Mouse (Mus musculus) forebrain, embryonic 12.5 days (tissue): ENCODE results near the gene Pter. TPM values are rescaled to one million over a fixed set of nuclear protein-coding genes. Genes with fewer than 3 reads are reported as not detected.

ENCODE experiments used
- ATAC-seq: fragments of 200-750 bp; cut with Nextera tagmentation; 2 replicates; pipeline ENCODE4 v1.8.0; 2017; ENCODE audit warnings: moderate TSS enrichment; ENCODE audit not compliant: low FRiP score
- H3K27ac ChIP-seq: fragments of 300-500 bp; sonication (generic); 2 replicates; pipeline ENCODE4 v1.5.1; 2016; ENCODE audit warnings: mild to moderate bottlenecking
- H3K27me3 ChIP-seq: fragments of 300-500 bp; sonication (generic); 2 replicates; pipeline ENCODE4 v1.6.1; 2016; ENCODE audit warnings: mild to moderate bottlenecking
- H3K36me3 ChIP-seq: fragments of 300-500 bp; sonication (generic); replicated peaks from 2 replicates; pipeline ENCODE4 v1.6.1; 2016; ENCODE audit warnings: mild to moderate bottlenecking
- H3K4me1 ChIP-seq: fragments of 300-500 bp; sonication (generic); 2 replicates; pipeline ENCODE4 v1.6.1; 2016
- H3K4me2 ChIP-seq: fragments of 300-500 bp; sonication (generic); 2 replicates; pipeline ENCODE4 v1.6.1; 2016; ENCODE audit warnings: mild to moderate bottlenecking, moderate library complexity
- H3K4me3 ChIP-seq: fragments of 300-500 bp; sonication (generic); replicated peaks from 2 replicates; pipeline ENCODE4 v1.5.1; 2016; ENCODE audit warnings: mild to moderate bottlenecking
- H3K9ac ChIP-seq: fragments of 300-500 bp; sonication (generic); 2 replicates; pipeline ENCODE4 v1.6.1; 2016; ENCODE audit warnings: mild to moderate bottlenecking
- H3K9me3 ChIP-seq: fragments of 300-500 bp; sonication (generic); 2 replicates; pipeline ENCODE4 v1.6.1; 2016
- WGBS: fragments of 180-500 bp; shearing (Covaris S2); methylation state at CpG from one replicate; pipeline ENCODE4 v1.1.7; 2016; 5-methylcytosine and 5-hydroxymethylcytosine counted together
- polyA plus RNA-seq: library from polyadenylated mRNA; unstranded; fragments of >200 nt; fragmentation: Nextera tagmentation; extraction: Ambion mirVana; gene quantifications from 2 replicates; pipeline ENCODE4 v1.2.1, GENCODE M21; 2016

The Pter gene
- polyA plus RNA-seq, result 4.4 and 7.5 TPM in 2 replicates

DNA sequence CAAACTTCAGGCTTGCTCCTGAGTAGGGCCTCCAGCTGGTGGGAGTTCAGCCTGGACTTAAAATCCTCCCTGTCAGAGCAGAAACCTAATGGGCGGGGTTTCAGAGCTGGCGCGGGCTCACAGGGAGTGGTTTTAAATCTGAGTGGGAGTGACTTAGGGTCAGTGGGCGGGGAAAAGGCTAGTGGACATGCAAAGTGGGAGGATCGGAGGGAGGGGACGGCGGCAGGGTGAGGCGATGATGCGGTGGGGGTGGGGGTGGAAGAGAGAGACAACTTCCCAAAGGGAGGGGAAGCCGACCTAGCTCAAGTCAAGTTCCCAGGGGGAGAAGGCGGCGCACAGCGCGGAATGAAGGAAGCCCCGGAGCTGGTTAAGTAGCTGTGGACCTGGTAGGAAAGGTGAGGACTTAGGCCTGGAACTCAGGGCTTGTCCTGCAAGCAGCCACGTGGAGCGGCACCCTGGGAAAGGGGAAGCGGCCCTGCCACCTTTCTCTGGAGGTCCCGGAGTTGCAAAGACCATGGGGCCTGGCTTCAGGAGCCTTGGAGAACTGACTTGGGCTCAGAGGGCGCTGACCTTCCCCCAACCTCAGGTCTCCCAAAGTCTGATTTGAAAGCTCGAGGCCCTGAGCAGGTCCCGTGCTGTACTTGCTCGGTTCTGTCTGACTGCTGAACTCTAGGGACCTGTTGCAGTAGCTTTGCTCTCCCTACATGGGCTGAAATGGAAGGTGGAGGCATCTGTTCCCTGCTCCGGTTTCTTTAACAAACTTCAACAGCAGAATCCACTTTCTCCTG, at the start of gene Pter:
TSS of gene Pter (plus strand) at position 238 of the 788 bp plus-strand sequence.
- peak within 1 kb of the TSS; percentile 64 for H3K4me2 ChIP-seq
- peak; percentile 96 for ATAC-seq
- no peaks in the 10 kb centered on the region for H3K27me3 ChIP-seq
- no peak within 1 kb of the TSS for H3K27ac ChIP-seq
- no peaks in the 10 kb centered on the region for H3K36me3 ChIP-seq
- peak within 1 kb of the TSS; percentile 46 for H3K9ac ChIP-seq
- 1% methylated on average over 23 of the region's 24 CpGs for whole genome bisulfite sequencing
- H3K4me3 ChIP-seq, result peak within 1 kb of the TSS; percentile 42
- H3K9me3 ChIP-seq, result no peaks in the 10 kb centered on the region
- H3K4me1 ChIP-seq, result peaks cover 11% of the 10 kb centered on the region

GRCm38 (mm10) chr2:12874232-12874631, 49.6 kb upstream of the Pter start:
- Histone ChIP-seq H3K27ac (no peak overlapping the region), H3K4me2 (no peak overlapping the region), H3K9ac (no peak overlapping the region), H3K27me3 (no peaks in the 10 kb centered on the region), H3K9me3 (no peaks in the 10 kb centered on the region), H3K4me3 (no peak overlapping the region), H3K36me3 (no peaks in the 10 kb centered on the region), H3K4me1 (no peaks in the 10 kb centered on the region)
- ATAC-seq, result no peak
- 68% methylated on average over 1 of the region's 1 CpGs for WGBS

GRCm38 (mm10) chr2:12879492-12879891, 44.3 kb upstream of the Pter start:
- Histone ChIP-seq H3K36me3 (no peaks in the 10 kb centered on the region), H3K4me2 (no peak overlapping the region), H3K4me1 (no peaks in the 10 kb centered on the region), H3K27ac (no peak overlapping the region), H3K4me3 (no peak overlapping the region), H3K9me3 (no peaks in the 10 kb centered on the region), H3K27me3 (no peaks in the 10 kb centered on the region), H3K9ac (no peak overlapping the region)
- 89% methylated on average over 2 of the region's 2 CpGs for WGBS
- ATAC-seq, result no peak

DNA sequence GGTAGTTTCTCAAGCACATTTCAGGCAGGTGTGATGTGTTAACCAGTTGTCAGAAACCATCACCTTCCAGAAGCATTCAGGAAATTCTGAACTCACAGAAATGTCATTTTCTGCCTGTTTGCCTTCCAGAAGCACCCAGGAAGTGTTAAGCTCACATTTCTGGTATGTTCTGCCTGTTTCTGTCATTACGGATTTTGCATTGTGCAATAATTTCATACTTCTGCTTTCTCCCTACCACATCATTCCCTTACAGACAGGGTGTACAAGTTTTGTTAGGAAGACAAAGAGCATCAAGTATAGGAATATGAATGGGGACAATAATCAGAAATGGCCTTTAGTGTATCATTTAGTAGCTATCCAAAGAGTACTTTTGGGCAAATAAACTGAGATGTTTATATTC, 42.8 kb upstream of the Pter start:
- H3K27ac ChIP-seq, result no peak overlapping the region
- H3K27me3 ChIP-seq, result no peaks in the 10 kb centered on the region
- no peaks in the 10 kb centered on the region for H3K9me3 ChIP-seq
- 95% methylated on average over 1 of the region's 1 CpGs for WGBS
- H3K36me3 ChIP-seq, result no peaks in the 10 kb centered on the region
- H3K9ac ChIP-seq, result no peak overlapping the region
- H3K4me1 ChIP-seq, result no peaks in the 10 kb centered on the region
- no peak overlapping the region for H3K4me3 ChIP-seq
- no peak overlapping the region for H3K4me2 ChIP-seq
- no peak for ATAC-seq

GRCm38 (mm10) chr2:12883276-12883914, 40.4 kb upstream of the Pter start:
- no peaks in the 10 kb centered on the region for H3K9me3 ChIP-seq
- H3K27ac ChIP-seq, result no peak overlapping the region
- no peak overlapping the region for H3K9ac ChIP-seq
- no peak overlapping the region for H3K4me2 ChIP-seq
- no peak overlapping the region for H3K4me3 ChIP-seq
- WGBS, result 68% methylated on average over 10 of the region's 10 CpGs
- H3K36me3 ChIP-seq, result no peaks in the 10 kb centered on the region
- peak; percentile 64; the same call in 1 of the 2 replicates for ATAC-seq
- no peaks in the 10 kb centered on the region for H3K27me3 ChIP-seq
- no peaks in the 10 kb centered on the region for H3K4me1 ChIP-seq

DNA sequence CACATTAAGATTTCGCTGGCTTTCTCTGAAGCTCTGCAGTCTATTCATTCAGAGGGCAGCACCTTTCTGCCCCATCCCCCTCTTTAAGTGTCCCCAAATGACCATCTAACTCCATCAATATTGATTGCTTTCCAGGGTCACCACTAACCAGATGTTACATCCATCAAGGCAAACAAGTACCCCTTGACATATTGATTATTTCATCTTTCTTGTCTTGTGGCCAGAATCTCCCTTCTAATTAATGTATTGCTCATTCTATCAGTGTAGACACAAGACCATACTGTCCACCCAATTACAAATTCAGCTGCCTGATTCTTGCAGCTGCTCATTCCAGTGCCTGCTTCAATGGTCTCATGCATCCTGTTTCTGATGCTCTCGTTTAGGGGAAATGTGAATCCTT, 36.8 kb upstream of the Pter start:
- Histone ChIP-seq H3K9me3 (no peaks in the 10 kb centered on the region), H3K9ac (no peak overlapping the region), H3K27me3 (no peaks in the 10 kb centered on the region), H3K4me1 (no peaks in the 10 kb centered on the region), H3K36me3 (no peaks in the 10 kb centered on the region), H3K4me2 (no peak overlapping the region), H3K4me3 (no peak overlapping the region), H3K27ac (no peak overlapping the region)
- WGBS, result 71% methylated on average over 2 of the region's 2 CpGs
- ATAC-seq, result no peak

- no peak overlapping the region for H3K4me2 ChIP-seq
- no peak overlapping the region for H3K9ac ChIP-seq
- 92% methylated on average over 1 of the region's 1 CpGs for WGBS
- no peaks in the 10 kb centered on the region for H3K9me3 ChIP-seq
- no peak for ATAC-seq
- H3K27me3 ChIP-seq, result no peaks in the 10 kb centered on the region
- no peaks in the 10 kb centered on the region for H3K4me1 ChIP-seq
- H3K4me3 ChIP-seq, result no peak overlapping the region
- H3K27ac ChIP-seq, result no peak overlapping the region
- H3K36me3 ChIP-seq, result no peaks in the 10 kb centered on the region
Observed at GRCm38 (mm10) chr2:12905786-12906185, 18.1 kb upstream of the Pter start.

- H3K4me2 ChIP-seq, result no peak overlapping the region
- H3K4me1 ChIP-seq, result peaks cover 11% of the 10 kb centered on the region
- ATAC-seq, result no peak
- H3K9ac ChIP-seq, result no peak overlapping the region
- WGBS, result 85% methylated on average over 1 of the region's 1 CpGs
- H3K36me3 ChIP-seq, result no peaks in the 10 kb centered on the region
- no peak overlapping the region for H3K27ac ChIP-seq
- H3K9me3 ChIP-seq, result no peaks in the 10 kb centered on the region
- H3K27me3 ChIP-seq, result no peaks in the 10 kb centered on the region
- no peak overlapping the region for H3K4me3 ChIP-seq
Observed at GRCm38 (mm10) chr2:12925643-12926042, 1.8 kb downstream of the Pter start.

- 88% methylated on average over 2 of the region's 2 CpGs for WGBS
- Histone ChIP-seq H3K4me1 (no peaks in the 10 kb centered on the region), H3K4me2 (no peak overlapping the region)
Observed at GRCm38 (mm10) chr2:12930338-12930737, 6.5 kb downstream of the Pter start.

GRCm38 (mm10) chr2:12933905-12934304, 10.1 kb downstream of the Pter start:
- ATAC-seq, result no peak
- WGBS, result 88% methylated on average over 2 of the region's 2 CpGs
- Histone ChIP-seq H3K4me2 (no peak overlapping the region), H3K4me1 (no peaks in the 10 kb centered on the region), H3K9ac (no peak overlapping the region), H3K9me3 (no peaks in the 10 kb centered on the region), H3K27ac (no peak overlapping the region), H3K27me3 (no peaks in the 10 kb centered on the region), H3K36me3 (no peaks in the 10 kb centered on the region), H3K4me3 (no peak overlapping the region)

More at GRCm38 (mm10) chr2:12930338-12930737, 6.5 kb downstream of the Pter start:
- Histone ChIP-seq H3K27me3 (no peaks in the 10 kb centered on the region), H3K36me3 (no peaks in the 10 kb centered on the region), H3K4me3 (no peak overlapping the region), H3K9ac (no peak overlapping the region), H3K27ac (no peak overlapping the region), H3K9me3 (no peaks in the 10 kb centered on the region)
- no peak for ATAC-seq

GRCm38 (mm10) chr2:12935286-12935685, 11.4 kb downstream of the Pter start:
- ATAC-seq, result no peak

GRCm38 (mm10) chr2:12937461-12938217, 13.8 kb downstream of the Pter start:
- Histone ChIP-seq H3K27ac (no peak overlapping the region), H3K4me3 (no peak overlapping the region), H3K27me3 (no peaks in the 10 kb centered on the region), H3K4me2 (no peak overlapping the region), H3K9ac (no peak overlapping the region), H3K9me3 (no peaks in the 10 kb centered on the region), H3K36me3 (no peaks in the 10 kb centered on the region), H3K4me1 (no peaks in the 10 kb centered on the region)
- no peak for ATAC-seq
- WGBS, result 88% methylated on average over 10 of the region's 10 CpGs

More at GRCm38 (mm10) chr2:12935286-12935685, 11.4 kb downstream of the Pter start:
- no peaks in the 10 kb centered on the region for H3K4me1 ChIP-seq
- no peaks in the 10 kb centered on the region for H3K27me3 ChIP-seq
- no peak overlapping the region for H3K9ac ChIP-seq
- WGBS, result 76% methylated on average over 2 of the region's 2 CpGs
- no peaks in the 10 kb centered on the region for H3K36me3 ChIP-seq
- no peak overlapping the region for H3K27ac ChIP-seq
- H3K9me3 ChIP-seq, result no peaks in the 10 kb centered on the region
- no peak overlapping the region for H3K4me3 ChIP-seq
- H3K4me2 ChIP-seq, result no peak overlapping the region
